Mouse (Mus musculus) kidney, embryonic 14.5 days (tissue): ENCODE measurements around the gene Cacna1e. TPM values are rescaled to one million over a fixed set of nuclear protein-coding genes. Genes with fewer than 3 reads are reported as not detected.

ENCODE experiments used
- ATAC-seq: fragments of 200-750 bp; cut with Nextera tagmentation; 2 replicates; pipeline ENCODE4 v1.8.0; 2017; ENCODE audit warnings: moderate number of reproducible peaks, mild to moderate bottlenecking, moderate TSS enrichment, moderate library complexity; ENCODE audit not compliant: low FRiP score, low TSS enrichment
- H3K27ac ChIP-seq: fragments of 300-500 bp; sonication (generic); 2 replicates; pipeline ENCODE4 v1.5.1; 2014; ENCODE audit warnings: low read depth, mild to moderate bottlenecking, low read length, moderate library complexity, mixed read lengths
- H3K27me3 ChIP-seq: fragments of 300-500 bp; sonication (generic); 2 replicates; pipeline ENCODE4 v1.6.1; 2014; ENCODE audit warnings: mild to moderate bottlenecking, low read length; ENCODE audit not compliant: control insufficient read depth, insufficient read depth
- H3K36me3 ChIP-seq: fragments of 300-500 bp; sonication (generic); 2 replicates; pipeline ENCODE4 v1.6.1; 2014; ENCODE audit warnings: low read length, mixed read lengths; ENCODE audit not compliant: control insufficient read depth, insufficient read depth
- H3K4me1 ChIP-seq: fragments of 300-500 bp; sonication (generic); 2 replicates; pipeline ENCODE4 v1.6.1; 2014; ENCODE audit warnings: low read length, mixed read lengths; ENCODE audit not compliant: control insufficient read depth, insufficient read depth
- H3K4me2 ChIP-seq: fragments of 300-500 bp; sonication (generic); replicated peaks from 2 replicates; pipeline ENCODE4 v1.6.1; 2014; ENCODE audit warnings: low read depth, mild to moderate bottlenecking, low read length
- H3K4me3 ChIP-seq: fragments of 300-500 bp; sonication (generic); 2 replicates; pipeline ENCODE4 v1.5.1; 2014; ENCODE audit warnings: mild to moderate bottlenecking, low read length
- H3K9ac ChIP-seq: fragments of 300-500 bp; sonication (generic); 2 replicates; pipeline ENCODE4 v1.6.1; 2014; ENCODE audit warnings: low read depth, mild to moderate bottlenecking, low read length, moderate library complexity
- H3K9me3 ChIP-seq: fragments of 300-500 bp; sonication (generic); 2 replicates; pipeline ENCODE4 v1.6.1; 2016; ENCODE audit warnings: low read length; ENCODE audit not compliant: control insufficient read depth
- WGBS: fragments of 180-500 bp; shearing (Covaris S2); extraction: QIAGEN DNeasy Blood & Tissue Kit; methylation state at CpG from one replicate; pipeline ENCODE4 v1.1.7; 2014; 5-methylcytosine and 5-hydroxymethylcytosine counted together
- polyA plus RNA-seq: library from polyadenylated mRNA; unstranded; fragments of >200 nt; fragmentation: Nextera tagmentation; extraction: Ambion mirVana; gene quantifications from 2 replicates; pipeline ENCODE4 v1.2.1, GENCODE M21; 2014

Gene Cacna1e
- polyA plus RNA-seq, 1 experiment from 2014 or later = 0.04 TPM

DNA sequence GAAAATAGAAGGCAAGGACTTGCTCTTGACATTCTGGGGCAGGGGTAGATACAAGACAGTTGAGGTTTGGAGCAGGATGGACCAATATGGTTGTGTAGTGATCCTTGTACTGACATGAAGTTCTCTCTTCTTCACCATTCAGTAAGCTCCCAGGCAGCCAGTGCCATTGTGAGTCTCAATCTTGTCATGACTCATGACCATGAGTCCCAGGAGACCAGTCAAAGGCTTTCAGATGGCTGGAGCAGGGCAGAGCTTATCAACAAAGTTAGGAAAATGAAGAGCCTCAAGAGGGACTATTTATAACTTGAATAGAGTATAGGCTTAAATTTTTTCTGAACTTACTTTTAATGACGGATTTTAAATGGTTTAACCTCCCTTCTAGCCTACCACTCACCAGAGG is 451.2 kb downstream of the Cacna1e start:
- no peak for ATAC-seq
- 70% methylated on average over 1 of the region's 1 CpGs for WGBS

GRCm38 (mm10) chr1:154428276-154428675 is 456.0 kb downstream of the Cacna1e start:
- Histone ChIP-seq H3K27ac (no peak overlapping the region), H3K4me2 (no peak overlapping the region), H3K4me1 (no peaks in the 10 kb centered on the region), H3K9ac (no peak overlapping the region), H3K4me3 (no peak overlapping the region), H3K36me3 (no peaks in the 10 kb centered on the region), H3K9me3 (no peaks in the 10 kb centered on the region), H3K27me3 (no peaks in the 10 kb centered on the region)
- no peak for ATAC-seq
- 81% methylated on average over 7 of the region's 7 CpGs for WGBS

More for the DNA sequence above, 451.2 kb downstream of the Cacna1e start:
- Histone ChIP-seq H3K9me3 (no peaks in the 10 kb centered on the region), H3K36me3 (no peaks in the 10 kb centered on the region), H3K4me2 (no peak overlapping the region), H3K4me1 (no peaks in the 10 kb centered on the region), H3K4me3 (no peak overlapping the region), H3K27me3 (no peaks in the 10 kb centered on the region), H3K27ac (no peak overlapping the region), H3K9ac (no peak overlapping the region)

GRCm38 (mm10) chr1:154418278-154418677 is 466.0 kb downstream of the Cacna1e start:
- H3K27me3 ChIP-seq = no peaks in the 10 kb centered on the region
- WGBS = 64% methylated on average over 5 of the region's 5 CpGs
- H3K27ac ChIP-seq = no peak overlapping the region
- no peak for ATAC-seq
- no peaks in the 10 kb centered on the region for H3K36me3 ChIP-seq
- H3K4me1 ChIP-seq = 0 out of 2 replicates have a peak, but pooled peaks cover 8% of the 10 kb centered on the region
- no peak overlapping the region for H3K4me2 ChIP-seq
- H3K4me3 ChIP-seq = no peak overlapping the region
- H3K9ac ChIP-seq = no peak overlapping the region
- no peaks in the 10 kb centered on the region for H3K9me3 ChIP-seq

DNA sequence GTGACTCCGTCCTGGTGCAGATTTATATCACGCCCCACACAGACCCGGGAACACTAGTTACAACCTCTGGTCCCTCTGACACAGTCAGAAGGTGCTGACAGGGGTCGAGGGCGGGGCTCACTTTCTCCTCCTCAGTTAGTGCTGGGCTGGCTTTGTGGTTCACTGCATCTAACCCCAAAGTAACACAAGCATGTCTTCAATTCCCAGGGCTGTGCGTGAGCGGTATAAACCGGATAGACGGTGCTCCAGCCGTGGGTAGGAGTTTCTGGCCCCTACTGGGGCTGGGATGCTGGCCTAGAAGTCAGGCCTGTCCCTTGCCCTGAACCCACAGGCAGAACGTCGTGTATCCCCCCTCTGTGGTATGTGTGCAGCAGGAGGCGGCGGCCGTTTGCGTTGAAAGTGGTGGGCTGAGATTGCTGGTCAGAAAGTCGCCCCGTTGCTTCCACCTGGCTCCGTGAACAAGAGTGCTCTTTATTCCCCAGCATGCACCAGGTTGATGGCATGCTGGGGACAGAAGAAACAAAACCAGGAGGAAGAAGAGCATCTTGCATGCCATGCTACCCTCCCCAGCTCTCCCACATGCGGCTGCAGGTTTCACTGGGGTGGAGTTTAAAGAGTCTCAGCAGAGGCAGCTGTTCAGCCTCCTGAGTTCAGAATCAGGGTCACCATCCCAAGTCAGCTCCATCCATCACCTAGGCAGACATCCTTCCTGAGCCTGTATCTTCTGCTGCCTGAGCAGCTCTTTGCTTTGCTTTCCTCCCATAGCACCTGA is 467.7 kb downstream of the Cacna1e start:
- Histone ChIP-seq H3K4me3 (no peak overlapping the region), H3K36me3 (no peaks in the 10 kb centered on the region), H3K27ac (no peak overlapping the region), H3K4me1 (0 out of 2 replicates have a peak, but pooled peaks cover 8% of the 10 kb centered on the region), H3K9ac (no peak overlapping the region), H3K4me2 (no peak overlapping the region; the same call in 1 of the 2 replicates), H3K27me3 (no peaks in the 10 kb centered on the region), H3K9me3 (no peaks in the 10 kb centered on the region)
- peak; percentile 91 for ATAC-seq
- 25% methylated on average over 20 of the region's 20 CpGs for WGBS

DNA sequence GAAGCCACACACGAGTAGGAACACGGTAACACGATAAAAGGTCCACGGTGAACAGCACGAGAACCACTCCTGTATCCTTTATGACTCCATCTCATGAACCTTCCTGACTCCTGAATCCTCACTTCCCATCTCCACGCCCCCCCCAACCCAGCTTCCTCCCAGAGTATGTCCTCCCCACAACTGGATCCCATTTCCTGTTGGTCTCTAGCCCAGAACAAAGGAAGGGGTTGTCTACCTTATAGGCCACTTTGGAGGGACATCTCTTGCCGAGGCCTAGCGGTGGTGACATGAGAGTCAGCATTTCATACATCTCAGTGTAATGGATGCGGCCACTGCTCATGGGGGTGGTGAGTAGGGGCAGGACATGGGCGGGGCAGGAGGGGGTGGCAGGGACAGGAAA is 468.5 kb downstream of the Cacna1e start:
- Histone ChIP-seq H3K27ac (no peak overlapping the region), H3K4me3 (no peak overlapping the region), H3K4me1 (0 out of 2 replicates have a peak, but pooled peaks cover 8% of the 10 kb centered on the region), H3K4me2 (no peak overlapping the region), H3K27me3 (no peaks in the 10 kb centered on the region), H3K9ac (no peak overlapping the region), H3K36me3 (no peaks in the 10 kb centered on the region), H3K9me3 (no peaks in the 10 kb centered on the region)
- ATAC-seq = peak; percentile 43; the same call in 1 of the 2 replicates
- 67% methylated on average over 10 of the region's 10 CpGs for WGBS

DNA sequence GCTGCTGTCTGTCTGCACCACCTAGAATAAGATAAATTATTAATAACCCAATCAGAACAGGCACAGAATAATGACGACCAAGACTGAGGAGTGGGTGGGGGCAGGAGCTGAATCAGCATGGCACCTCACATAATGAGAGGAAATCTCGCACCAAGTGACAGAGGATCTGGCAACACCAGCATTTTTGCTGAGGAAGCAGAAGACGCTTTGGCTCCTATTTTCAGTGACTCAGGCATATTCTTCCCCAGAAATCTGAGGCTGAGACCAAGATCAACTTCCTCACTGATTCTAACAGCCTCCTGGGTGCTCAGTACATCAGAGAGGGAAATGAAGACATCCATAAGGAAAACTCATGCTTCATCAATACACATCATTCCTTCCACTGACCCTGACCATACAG is 471.2 kb downstream of the Cacna1e start:
- H3K36me3 ChIP-seq = no peaks in the 10 kb centered on the region
- H3K27me3 ChIP-seq = no peaks in the 10 kb centered on the region
- H3K4me3 ChIP-seq = no peak overlapping the region
- H3K27ac ChIP-seq = no peak overlapping the region
- no peak for ATAC-seq
- WGBS = 81% methylated on average over 3 of the region's 3 CpGs
- no peaks in the 10 kb centered on the region for H3K9me3 ChIP-seq
- no peak overlapping the region for H3K9ac ChIP-seq
- H3K4me1 ChIP-seq = 0 out of 2 replicates have a peak, but pooled peaks cover 8% of the 10 kb centered on the region
- H3K4me2 ChIP-seq = no peak overlapping the region

DNA sequence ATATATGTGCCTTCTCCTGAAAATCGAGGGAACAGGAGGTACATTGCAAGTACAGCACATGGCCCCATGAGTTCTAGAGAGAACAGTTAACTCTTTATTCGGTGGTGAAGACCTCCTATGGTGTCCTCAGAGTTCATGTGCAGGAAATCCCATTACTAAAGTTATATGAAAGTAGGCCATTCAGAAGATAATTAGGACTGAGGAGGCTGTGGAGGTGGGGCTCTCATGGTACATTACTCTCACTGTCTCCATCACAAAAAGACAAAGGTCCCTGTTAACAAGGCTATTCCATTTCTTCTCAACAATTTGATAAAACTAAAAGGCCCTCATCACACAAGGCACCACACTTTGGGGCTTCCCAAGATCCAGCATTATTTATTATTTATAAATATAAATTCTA is 475.2 kb downstream of the Cacna1e start:
- Histone ChIP-seq H3K36me3 (no peaks in the 10 kb centered on the region), H3K9me3 (no peaks in the 10 kb centered on the region), H3K9ac (no peak overlapping the region), H3K4me1 (no peaks in the 10 kb centered on the region), H3K27me3 (no peaks in the 10 kb centered on the region), H3K27ac (no peak overlapping the region), H3K4me3 (no peak overlapping the region), H3K4me2 (no peak overlapping the region)
- no peak for ATAC-seq
- WGBS = 78% methylated on average over 2 of the region's 2 CpGs

GRCm38 (mm10) chr1:154391979-154392378 is 492.3 kb downstream of the Cacna1e start:
- Histone ChIP-seq H3K27ac (no peak overlapping the region), H3K36me3 (no peaks in the 10 kb centered on the region), H3K27me3 (no peaks in the 10 kb centered on the region), H3K9me3 (no peaks in the 10 kb centered on the region), H3K4me1 (no peaks in the 10 kb centered on the region), H3K9ac (no peak overlapping the region), H3K4me2 (no peak overlapping the region), H3K4me3 (no peak overlapping the region)
- WGBS = 80% methylated on average over 6 of the region's 6 CpGs
- ATAC-seq = no peak
